8 mouse cellular contexts compared by ENCODE assay signal in the genomic region with DNA sequence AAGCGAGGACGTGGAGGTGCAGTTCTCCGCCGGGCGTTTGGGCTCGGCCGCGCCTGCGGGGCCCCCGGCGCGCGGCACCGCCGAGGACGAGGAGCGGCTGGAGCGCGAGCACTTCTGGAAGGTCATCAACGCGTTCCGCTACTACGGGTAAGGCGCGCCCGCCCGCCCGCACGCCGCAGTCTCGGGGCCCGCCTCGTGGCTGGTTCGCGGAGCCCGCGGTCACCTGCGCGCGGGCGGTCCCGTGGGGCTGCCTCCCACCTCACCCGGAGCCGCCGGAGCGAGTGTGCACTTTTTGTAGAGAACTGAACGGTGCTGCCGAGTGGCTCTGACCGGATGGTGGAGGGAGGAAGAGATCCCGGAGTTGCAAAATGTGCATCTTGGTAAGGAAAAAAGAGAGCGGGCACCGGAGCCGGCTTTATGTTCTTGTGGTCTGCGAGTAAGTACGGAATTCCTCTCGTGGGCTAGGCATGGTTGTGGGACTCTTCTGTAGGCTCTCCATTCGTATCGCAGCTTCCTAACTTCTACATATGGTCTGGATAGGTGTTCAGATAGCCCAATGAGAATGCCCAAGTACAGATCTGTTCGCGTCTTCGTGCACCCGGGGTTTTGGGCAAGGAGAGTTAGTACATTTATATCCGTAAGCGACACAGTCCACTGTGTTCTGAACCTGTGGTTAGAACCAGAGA. TPM values are rescaled to one million over a fixed set of nuclear protein-coding genes. Genes with fewer than 3 reads are reported as not detected.
A peak's percentile ranks its signal among the peaks of the same experiment; 100 is the strongest.
DNase-seq lines count a peak whose midpoint lies in the region; ATAC-seq and TF ChIP-seq lines count a peak whose summit lies in the region.

No protein-coding gene starts in this region.

- peaks cover 48% of the 10 kb centered on the region for H3K4me1 ChIP-seq in G1E (ENCODE audit: insufficient read depth, low read depth, low read length)
- peaks cover 5% of the 10 kb centered on the region for H3K4me1 ChIP-seq in brown adipose tissue, adult 24 weeks (ENCODE audit: control insufficient read depth, insufficient read depth, insufficient read length, low read length)
- peaks cover 27% of the 10 kb centered on the region for H3K4me1 ChIP-seq in forebrain, embryonic 10.5 days
- peaks cover 26% of the 10 kb centered on the region for H3K4me1 ChIP-seq in hindbrain, embryonic 10.5 days (replicated peaks)

- under 1% methylated on average over 64 of the region's 64 CpGs for WGBS in forebrain, embryonic 10.5 days
- WGBS in hindbrain, embryonic 10.5 days, result under 1% methylated on average over 64 of the region's 64 CpGs

- peak overlapping the region; percentile 84 for H3K4me3 ChIP-seq in G1E (ENCODE audit: low read depth, low read length)
- peak overlapping the region; percentile 87 for H3K4me3 ChIP-seq in brown adipose tissue, adult 24 weeks (ENCODE audit: insufficient read depth, low read depth, low read length)
- H3K4me3 ChIP-seq in forebrain, embryonic 10.5 days, result peak overlapping the region; percentile 84
- H3K4me3 ChIP-seq in hindbrain, embryonic 10.5 days, result peak overlapping the region; percentile 82

- no peaks in the 10 kb centered on the region for H3K9me3 ChIP-seq in G1E (replicated peaks)
- no peaks in the 10 kb centered on the region for H3K9me3 ChIP-seq in forebrain, embryonic 10.5 days
- H3K9me3 ChIP-seq in hindbrain, embryonic 10.5 days, result no peaks in the 10 kb centered on the region

- ATAC-seq in G1E (ENCODE audit: extremely low read depth, insufficient number of reproducible peaks, low FRiP score, poor library complexity, severe bottlenecking), result no peak

- H3K36me3 ChIP-seq in G1E (replicated peaks), result peaks cover 20% of the 10 kb centered on the region
- H3K36me3 ChIP-seq in forebrain, embryonic 10.5 days (replicated peaks), result no peaks in the 10 kb centered on the region
- no peaks in the 10 kb centered on the region for H3K36me3 ChIP-seq in hindbrain, embryonic 10.5 days

- no peak for TF ChIP-seq CTCF in G1E (IDR thresholded peaks at IDR 0.05; ENCODE audit: low read depth, low read length)

- no peak for DNase-seq in G1E (ENCODE audit: low spot score)
- peak; percentile 50 for DNase-seq in forebrain, embryonic 10.5 days (ENCODE audit: extremely low spot score, low spot score)
- DNase-seq in hindbrain, embryonic 10.5 days (ENCODE audit: low spot score), result peak; percentile 49
- peak; percentile 15 to 31 for DNase-seq in layer of hippocampus, postnatal 14 days (ENCODE audit: low spot score in 2 of 2)
- DNase-seq in lung, postnatal 36 days, result peak; percentile 49
- peak; percentile 43 to 45 for DNase-seq in right cerebral cortex, adult 2 months (ENCODE audit: low spot score in 2 of 2)
- peak; percentile 45 for DNase-seq in urinary bladder, postnatal 25 days (ENCODE audit: low spot score)

- H3K27me3 ChIP-seq in G1E (ENCODE audit: insufficient read depth, low read length), result no peaks in the 10 kb centered on the region
- no peaks in the 10 kb centered on the region for H3K27me3 ChIP-seq in forebrain, embryonic 10.5 days (ENCODE audit: poor library complexity, severe bottlenecking)
- H3K27me3 ChIP-seq in hindbrain, embryonic 10.5 days (ENCODE audit: insufficient read depth, poor library complexity, severe bottlenecking), result no peaks in the 10 kb centered on the region

- H3K27ac ChIP-seq in brown adipose tissue, adult 24 weeks (replicated peaks; ENCODE audit: low read depth, low read length), result peak overlapping the region; percentile 3; the same call in 1 of the 2 replicates
- peak overlapping the region; percentile 92 for H3K27ac ChIP-seq in forebrain, embryonic 10.5 days
- peak overlapping the region; percentile 93 for H3K27ac ChIP-seq in hindbrain, embryonic 10.5 days

RNA-seq across cellular contexts. Expression of a gene that starts 0.6 kb away (rescaled TPM):
- total RNA-seq in G1E (2014; fragmentation: Nextera tagmentation) (51.8 and 61.0 TPM in 2 replicates), G1E (2017) (90.5 and 94.5 TPM in 2 replicates)
- 18.2 and 23.2 TPM in 2 replicates for polyA plus RNA-seq in G1E (2012)
- 23.7 and 24.6 TPM in 2 replicates for polyA plus RNA-seq in brown adipose tissue, adult 24 weeks (2012; ENCODE audit: insufficient read depth, insufficient read length, missing spikeins)
- 25.6 and 28.0 TPM in 2 replicates for polyA plus RNA-seq in forebrain, embryonic 10.5 days (2016; fragmentation: Nextera tagmentation; extraction: Ambion mirVana)
- polyA plus RNA-seq in hindbrain, embryonic 10.5 days (2016; fragmentation: Nextera tagmentation; extraction: Ambion mirVana), result 21.5 and 26.9 TPM in 2 replicates
- total RNA-seq in layer of hippocampus, postnatal 14 days (2021), result 10 to 100 TPM in 1 of 2 experiments, 1 to 10 TPM in 1; 9.2 to 11.9 TPM

RNA-seq across cellular contexts. Expression of a gene that starts 39.4 kb away (rescaled TPM):
- total RNA-seq in G1E (2014; fragmentation: Nextera tagmentation) (45.7 and 51.4 TPM in 2 replicates), G1E (2017) (37.5 and 41.3 TPM in 2 replicates)
- polyA plus RNA-seq in G1E (2012), result 2.2 and 3.6 TPM in 2 replicates
- 5.0 and 14.7 TPM in 2 replicates for polyA plus RNA-seq in brown adipose tissue, adult 24 weeks (2012; ENCODE audit: insufficient read depth, insufficient read length, missing spikeins)
- 6.2 and 6.4 TPM in 2 replicates for polyA plus RNA-seq in forebrain, embryonic 10.5 days (2016; fragmentation: Nextera tagmentation; extraction: Ambion mirVana)
- 7.2 and 7.7 TPM in 2 replicates for polyA plus RNA-seq in hindbrain, embryonic 10.5 days (2016; fragmentation: Nextera tagmentation; extraction: Ambion mirVana)
- total RNA-seq in layer of hippocampus, postnatal 14 days (2021), result 10 to 100 TPM in 1 of 2 experiments, 1 to 10 TPM in 1; 8.6 to 10.2 TPM

RNA-seq across cellular contexts. Expression of a gene that starts 39.6 kb away (rescaled TPM):
- total RNA-seq in G1E (2014; fragmentation: Nextera tagmentation) (88.0 and 114 TPM in 2 replicates), G1E (2017) (322 and 331 TPM in 2 replicates)
- 281 and 378 TPM in 2 replicates for polyA plus RNA-seq in G1E (2012)
- 92.4 and 102 TPM in 2 replicates for polyA plus RNA-seq in brown adipose tissue, adult 24 weeks (2012; ENCODE audit: insufficient read depth, insufficient read length, missing spikeins)
- polyA plus RNA-seq in forebrain, embryonic 10.5 days (2016; fragmentation: Nextera tagmentation; extraction: Ambion mirVana), result 36.7 and 39.7 TPM in 2 replicates
- polyA plus RNA-seq in hindbrain, embryonic 10.5 days (2016; fragmentation: Nextera tagmentation; extraction: Ambion mirVana), result 49.7 and 52.1 TPM in 2 replicates
- total RNA-seq in layer of hippocampus, postnatal 14 days (2021), result 10 to 100 TPM; 33.2 to 39.3 TPM

RNA-seq across cellular contexts. Expression of a gene that starts 41.8 kb away (rescaled TPM):
- total RNA-seq in G1E (2014; fragmentation: Nextera tagmentation), result 24.3 and 25.2 TPM in 2 replicates
- 36.5 and 41.2 TPM in 2 replicates for total RNA-seq in G1E (2017)
- 19.5 and 27.4 TPM in 2 replicates for polyA plus RNA-seq in G1E (2012)
- 8.0 and 13.2 TPM in 2 replicates for polyA plus RNA-seq in brown adipose tissue, adult 24 weeks (2012; ENCODE audit: insufficient read depth, insufficient read length, missing spikeins)
- 43.8 and 45.1 TPM in 2 replicates for polyA plus RNA-seq in forebrain, embryonic 10.5 days (2016; fragmentation: Nextera tagmentation; extraction: Ambion mirVana)
- 50.8 and 56.0 TPM in 2 replicates for polyA plus RNA-seq in hindbrain, embryonic 10.5 days (2016; fragmentation: Nextera tagmentation; extraction: Ambion mirVana)
- 10 to 100 TPM; 21.2 to 22.3 TPM for total RNA-seq in layer of hippocampus, postnatal 14 days (2021)

Comparison
In these comparisons a context has a peak if more than half of its experiments do, and no peak if none do; other contexts are left out.
1. H3K27ac ChIP-seq: peak in every context shown above with its lines; median percentile 93 in hindbrain, embryonic 10.5 days; 92 in forebrain, embryonic 10.5 days; 3 in brown adipose tissue, adult 24 weeks.